Mouse (Mus musculus) brain, adult 2 months (tissue): ENCODE results near the gene App.

Experiments used
- DNase-seq: peaks from one replicate; pipeline ENCODE4 v3.0.0; 2011; ENCODE audit warnings: low read depth, low spot score

App gene

DNA sequence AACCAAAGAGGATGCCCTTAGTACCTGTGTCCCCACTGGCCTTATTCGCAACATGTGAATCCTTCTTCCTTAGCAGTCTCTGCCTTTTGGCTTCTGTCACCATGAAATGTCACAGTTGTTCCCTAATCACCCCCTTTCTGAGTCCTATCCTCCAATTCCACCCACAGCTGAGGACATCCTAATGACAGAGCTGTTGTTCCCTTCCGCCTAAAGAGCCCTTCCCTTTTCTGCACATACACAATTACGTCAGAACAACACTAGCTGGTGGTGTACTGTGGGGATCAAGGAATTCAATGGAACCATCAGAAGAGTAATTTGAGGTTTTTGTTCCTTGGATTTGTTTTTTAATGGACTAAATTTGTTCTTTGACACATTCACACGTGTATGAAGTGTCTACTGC, 48.9 kb downstream of the App start:
- no peak for DNase-seq

DNA sequence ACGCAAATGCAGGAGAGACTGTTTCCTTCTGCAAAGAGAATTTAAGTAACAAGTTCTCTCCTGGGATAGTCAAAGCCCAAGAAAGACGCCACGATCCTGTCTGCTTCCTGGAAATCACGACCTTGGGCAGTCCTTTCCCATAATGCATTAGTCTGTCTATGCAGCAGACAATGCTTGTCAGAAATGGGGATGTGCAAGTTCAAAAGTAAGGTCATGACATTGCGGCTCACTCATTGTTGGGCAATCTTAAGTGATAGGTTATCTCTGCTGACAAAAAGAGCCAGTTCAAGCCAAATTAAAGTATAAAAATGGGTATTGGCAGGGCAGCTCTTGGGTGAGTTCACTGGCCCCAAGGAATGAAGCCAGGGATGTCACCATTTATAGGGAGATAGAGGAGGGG, 51.6 kb downstream of the App start:
- no peak for DNase-seq

DNA sequence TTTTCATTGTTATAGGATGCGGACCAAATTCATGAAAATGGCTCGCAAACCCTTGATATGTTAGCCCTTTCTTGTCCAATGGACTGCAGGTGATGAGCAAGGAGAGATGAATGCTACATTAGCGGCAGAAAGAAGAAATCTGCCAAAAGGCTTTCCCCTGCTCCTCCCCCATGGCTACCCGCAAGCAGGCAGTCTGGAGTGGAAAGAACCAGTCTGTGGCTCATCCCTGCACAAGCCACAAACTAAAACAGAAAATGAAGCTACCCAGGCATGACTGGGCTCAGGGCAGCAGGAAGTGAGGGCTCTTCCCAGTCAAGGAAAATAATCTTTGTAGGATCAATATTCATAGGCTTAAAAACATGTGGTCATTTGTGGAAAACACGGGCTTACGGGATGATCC, 54.6 kb downstream of the App start:
- DNase-seq, result peak; percentile 74

DNA sequence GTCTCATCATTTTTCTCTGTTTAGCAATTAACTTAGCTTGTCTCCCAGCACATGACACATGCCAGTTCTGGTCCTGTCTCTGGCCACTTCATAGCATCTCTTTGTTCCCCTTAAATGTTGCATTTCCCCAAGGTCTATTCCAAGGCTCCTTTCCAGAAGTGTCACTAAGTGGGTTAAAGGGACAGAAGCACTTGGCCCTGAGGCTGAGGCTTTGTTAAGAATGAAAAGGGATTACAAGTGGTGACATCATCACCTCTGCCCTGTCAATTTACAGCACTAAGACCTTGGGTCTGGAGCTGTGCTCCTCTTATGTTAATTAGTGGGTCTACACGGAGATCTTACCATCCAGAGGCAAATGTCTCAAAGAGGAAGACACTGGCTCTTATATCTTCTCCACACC, 56.0 kb downstream of the App start:
- DNase-seq, result no peak

DNA sequence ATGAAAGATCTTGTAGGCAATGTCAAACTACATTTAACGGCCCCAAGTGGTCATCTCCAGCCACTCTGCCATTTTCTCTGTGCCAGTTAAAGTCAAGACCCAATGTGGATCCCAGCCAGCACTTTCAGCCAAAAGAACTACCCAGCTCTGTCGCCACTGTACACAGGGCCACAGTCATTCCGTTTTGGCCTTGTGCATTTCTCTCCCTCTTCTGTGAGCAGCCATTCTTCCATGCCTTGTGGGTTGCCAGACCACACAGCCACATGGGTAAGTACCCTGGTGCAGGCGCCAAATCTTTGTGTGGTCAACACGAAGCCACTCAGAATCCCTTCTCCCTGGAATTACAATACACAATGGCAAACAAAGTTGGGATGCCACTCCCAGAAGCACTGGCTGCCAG, 57.7 kb downstream of the App start:
- peak; percentile 92 for DNase-seq

DNA sequence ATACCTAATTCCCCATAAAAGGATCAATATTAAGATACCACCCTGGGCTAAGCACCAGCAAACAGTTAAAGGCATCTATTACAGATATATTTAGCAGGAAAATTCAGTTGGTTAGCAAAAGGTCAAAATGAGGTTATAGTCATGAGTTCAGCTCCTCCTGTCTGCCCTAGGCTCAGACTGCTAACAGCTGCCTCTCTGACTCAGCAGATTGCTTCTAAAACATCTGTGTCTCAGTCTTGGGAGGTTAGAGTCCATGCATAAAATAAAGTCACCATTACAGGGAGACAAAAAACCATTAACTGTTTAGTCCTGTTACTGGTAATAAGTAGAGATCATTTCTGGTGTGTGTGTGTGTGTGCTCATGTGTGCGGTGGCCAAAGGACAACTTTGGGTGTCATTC, 58.8 kb downstream of the App start:
- no peak for DNase-seq

DNA sequence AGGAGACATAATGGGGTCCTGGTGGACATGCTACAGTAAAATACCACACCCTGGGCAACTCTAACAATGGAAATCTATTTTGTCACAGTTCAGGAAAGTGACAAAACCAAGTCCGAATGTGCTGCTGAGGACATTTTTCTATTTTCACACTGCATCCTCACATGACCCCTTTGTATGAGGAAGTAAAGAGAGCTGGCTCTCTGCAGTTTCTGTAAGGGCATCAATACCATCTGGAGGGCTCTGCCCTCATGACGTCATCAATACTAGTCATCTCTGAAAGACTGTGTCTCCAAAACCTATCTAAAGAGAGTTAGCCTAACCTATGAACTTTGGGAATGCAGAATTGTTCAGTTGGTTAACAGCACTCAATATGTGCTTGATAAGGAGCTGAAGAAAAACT, 59.6 kb downstream of the App start:
- no peak for DNase-seq

DNA sequence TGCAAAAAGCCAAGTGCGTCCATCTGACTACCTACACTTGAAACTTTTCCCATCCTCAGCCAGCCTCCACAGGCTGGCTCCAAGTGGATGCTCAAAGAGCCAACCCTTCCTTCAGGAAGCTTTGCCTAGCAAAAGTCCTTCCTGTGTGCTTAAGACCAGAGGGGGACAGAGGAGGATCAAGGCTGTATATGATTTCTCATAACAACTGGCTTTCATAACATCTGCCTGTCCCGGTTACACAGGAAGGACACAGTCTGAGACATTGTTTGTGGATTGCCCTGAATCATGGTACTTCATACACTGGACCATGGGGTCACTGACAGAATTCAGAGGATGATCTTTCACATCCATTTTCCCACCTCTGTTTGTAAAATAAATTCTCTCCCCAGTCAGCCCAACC, 61.3 kb downstream of the App start:
- no peak for DNase-seq

DNA sequence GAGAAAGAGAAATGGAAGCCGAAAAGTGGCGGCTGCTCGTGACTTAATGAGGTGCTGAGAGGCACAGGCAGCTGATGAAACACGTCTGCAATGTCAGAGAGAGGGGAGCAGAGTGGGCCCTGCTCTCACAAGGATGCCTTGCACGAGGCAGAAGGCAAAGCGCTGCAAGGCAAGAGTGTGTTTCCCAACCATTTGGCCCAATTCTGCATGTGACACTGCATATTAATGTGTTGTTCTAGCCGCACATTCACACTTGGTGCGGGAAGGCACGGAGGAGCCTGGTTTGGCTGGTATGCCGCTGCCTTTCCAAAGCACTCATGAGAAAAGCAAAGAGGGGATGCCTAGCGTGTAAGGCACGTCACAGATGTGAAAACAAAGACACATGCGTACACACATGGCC, 63.1 kb downstream of the App start:
- peak; percentile 80 for DNase-seq

DNA sequence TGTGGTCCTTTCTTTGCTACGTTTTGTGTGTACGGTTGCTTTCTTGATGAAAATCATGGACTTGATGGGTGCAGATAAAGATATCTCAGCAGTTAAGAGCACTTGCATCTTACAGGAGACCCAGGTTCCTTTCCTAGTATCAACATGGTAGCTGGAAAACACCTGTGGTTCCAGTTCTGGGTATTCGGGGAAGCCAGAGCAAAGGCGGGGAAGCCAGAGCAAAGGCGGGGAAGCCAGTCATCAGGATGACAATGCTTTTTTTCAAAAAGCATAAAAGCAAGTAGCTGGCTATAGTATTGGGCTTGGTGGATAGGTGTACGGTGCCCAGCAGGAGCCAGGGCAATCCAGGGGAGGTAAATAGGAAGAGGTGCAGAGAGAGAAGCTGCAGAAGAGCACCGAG, 65.1 kb downstream of the App start:
- DNase-seq, result no peak

DNA sequence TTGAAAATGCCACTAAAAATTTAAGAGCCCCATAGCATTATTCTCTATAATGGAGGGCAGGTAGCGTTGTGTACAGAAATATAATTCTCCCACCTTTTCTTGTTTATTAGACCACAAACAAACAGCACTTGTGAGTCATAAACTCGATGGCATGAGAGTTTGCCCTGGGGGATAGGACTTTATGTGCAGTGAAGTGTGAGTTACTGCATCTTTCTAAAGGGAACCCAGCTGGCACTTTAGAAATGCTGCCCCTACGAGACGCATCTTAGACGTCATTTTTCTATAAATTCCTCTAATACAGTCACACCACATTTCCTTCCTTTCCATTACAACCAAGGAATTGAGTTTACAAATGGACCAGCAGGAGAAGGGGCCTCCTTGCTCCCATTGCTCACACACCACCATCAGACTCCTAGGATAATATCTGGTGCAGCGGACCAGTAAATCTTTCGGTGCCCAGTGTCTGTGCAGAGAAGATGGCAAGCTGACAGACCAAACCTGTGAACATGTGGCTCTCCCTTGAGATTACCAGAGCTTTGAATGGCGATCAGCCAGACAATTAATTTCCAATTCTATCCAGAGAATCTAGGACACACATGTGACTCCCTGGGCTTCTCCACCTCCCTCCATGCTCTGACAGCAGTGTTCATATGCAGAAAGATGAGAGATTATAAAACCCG, 66.8 kb downstream of the App start:
- DNase-seq, result peak; percentile 71

DNA sequence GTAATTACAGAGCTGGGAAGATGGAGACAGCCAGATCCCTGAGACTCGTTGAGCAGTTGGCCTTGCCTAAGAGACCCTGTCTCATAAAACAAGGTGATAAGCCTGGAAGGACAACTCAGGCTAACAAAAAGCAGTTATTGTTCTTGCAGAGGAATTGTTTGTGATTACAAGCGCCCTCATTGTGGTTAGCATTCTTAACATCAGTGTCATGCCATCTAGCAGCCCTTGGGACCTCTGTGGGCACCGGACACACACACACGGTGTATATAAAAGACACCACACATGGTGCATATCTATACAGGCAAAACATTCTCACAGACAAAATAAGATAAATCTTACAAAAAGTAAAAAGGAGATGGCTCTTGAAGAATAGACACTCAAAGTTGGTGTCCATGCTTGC, 68.0 kb downstream of the App start:
- DNase-seq, result no peak

DNA sequence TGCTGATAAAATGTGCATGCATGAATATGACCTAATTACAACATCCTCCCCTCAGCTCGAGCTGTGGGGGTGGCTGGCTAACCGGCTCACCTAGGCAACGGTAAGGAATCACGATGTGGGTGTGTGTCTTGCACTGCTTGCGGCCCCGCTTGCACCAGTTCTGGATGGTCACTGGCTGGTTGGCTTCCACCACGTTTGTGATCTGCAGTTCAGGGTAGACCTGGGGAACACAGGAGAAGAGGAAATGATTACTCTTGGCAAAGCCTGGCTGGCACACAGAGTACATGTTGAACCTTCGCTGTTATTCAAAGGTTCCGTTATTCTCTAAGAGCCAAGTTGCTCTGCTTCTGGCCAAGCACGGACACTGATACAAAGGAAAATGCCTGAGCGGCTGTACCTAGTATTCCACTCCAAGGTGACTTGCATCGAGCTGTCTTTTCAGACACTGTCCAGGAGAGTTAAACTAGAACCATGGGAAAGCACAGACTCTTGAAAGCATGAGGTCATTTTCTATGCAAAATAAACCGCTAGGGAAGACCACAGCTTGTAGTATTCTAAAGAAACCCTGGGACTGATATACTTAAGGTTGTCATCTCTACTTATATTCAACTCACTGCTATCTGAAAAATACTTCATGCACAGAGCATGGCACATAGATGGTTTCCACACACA, 70.3 kb downstream of the App start:
- peak; percentile 85 for DNase-seq

DNA sequence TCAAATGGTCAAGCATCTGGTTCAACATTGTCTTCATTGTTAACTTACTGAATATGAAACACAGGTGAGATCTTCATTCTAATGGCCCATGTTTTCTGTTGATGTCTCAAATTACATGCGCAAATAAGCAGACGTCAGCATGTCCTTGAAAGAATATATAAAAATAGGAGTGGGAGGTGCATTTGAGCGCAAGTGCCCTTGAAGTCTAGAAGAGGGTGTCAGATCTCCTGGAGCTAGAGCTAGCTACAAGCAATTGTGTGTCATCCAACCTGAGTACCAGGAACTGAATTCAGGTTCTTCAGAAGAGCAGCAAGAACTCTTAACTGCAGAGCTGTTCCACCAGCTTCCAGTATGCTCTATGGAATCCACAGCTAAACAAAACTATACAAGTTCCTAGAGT, 72.0 kb downstream of the App start:
- no peak for DNase-seq

DNA sequence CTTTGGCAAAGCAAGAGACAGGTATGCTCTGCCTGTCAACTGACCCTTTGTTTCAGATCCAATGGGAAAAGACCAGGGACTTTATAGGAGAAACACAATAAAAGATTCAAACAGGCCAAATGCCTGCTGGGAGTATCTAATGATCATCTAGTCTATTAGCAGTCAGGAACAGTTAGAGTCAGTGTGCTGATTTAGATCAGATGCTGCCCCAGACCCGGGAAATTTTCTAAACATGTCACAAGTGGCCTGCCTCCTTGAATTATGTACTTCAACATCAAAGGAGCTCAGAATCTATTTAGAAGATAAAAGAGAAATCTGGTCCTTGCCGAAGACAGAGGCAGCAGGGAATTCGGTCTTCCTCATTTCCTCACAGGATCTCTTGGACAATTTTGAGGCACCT, 72.8 kb downstream of the App start:
- DNase-seq, result no peak

DNA sequence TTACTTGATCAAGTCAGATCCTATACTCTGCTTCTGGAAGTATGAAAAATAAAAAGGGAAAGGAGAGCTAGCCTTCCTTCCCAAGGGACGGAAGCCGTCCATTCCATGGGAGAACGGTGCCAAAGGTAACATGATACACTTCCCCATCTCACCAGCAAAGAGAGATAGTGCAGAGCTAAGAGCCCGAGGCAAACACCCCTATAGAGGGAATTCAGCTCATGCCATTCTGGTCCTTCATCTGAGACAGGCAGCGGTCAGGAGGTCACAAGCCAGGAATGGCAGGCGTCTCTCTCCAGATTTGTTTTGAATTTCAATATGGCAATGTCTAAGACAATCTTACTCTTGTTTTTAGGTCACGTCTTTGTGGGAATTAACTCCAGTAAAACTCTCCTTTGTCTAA, 74.1 kb downstream of the App start:
- no peak for DNase-seq

DNA sequence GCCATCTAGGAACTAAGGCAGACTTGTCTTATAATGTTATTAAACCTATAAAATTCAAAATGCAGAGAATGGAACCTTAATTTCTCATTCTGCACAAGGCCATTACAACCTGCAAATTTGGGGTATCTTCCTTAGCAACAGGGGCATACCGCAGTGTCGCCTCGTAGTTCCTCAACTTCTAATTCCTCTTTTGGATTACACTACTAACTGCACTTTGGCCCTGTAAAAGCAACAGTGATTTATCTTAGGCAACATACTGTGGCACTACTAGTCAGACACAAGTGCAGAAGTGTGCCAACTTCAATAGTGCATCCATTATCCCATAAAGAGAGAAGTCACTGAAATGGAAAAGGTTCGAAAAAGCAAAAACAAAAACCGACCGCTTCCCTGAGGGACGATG, 74.5 kb downstream of the App start:
- DNase-seq, result no peak

DNA sequence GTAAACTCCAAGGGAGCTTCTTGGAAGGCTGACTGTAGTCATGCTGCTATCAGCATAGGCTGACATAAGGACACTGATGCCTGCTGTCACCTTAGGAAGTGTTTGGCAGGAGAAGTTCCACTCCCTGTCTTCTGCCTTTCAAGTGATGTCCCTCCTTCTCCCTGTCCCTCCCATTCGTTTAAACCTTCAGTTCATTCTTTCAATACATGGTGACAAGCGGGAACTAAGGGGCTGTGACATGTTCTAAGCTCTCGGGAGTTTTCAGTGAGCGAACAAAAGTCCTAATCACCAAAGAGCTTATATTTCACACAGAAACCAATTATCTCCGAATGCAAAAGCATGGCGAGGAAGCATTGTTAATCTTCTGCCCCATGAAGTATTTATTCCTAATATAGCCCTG, 77.2 kb downstream of the App start:
- peak; percentile 93 for DNase-seq

DNA sequence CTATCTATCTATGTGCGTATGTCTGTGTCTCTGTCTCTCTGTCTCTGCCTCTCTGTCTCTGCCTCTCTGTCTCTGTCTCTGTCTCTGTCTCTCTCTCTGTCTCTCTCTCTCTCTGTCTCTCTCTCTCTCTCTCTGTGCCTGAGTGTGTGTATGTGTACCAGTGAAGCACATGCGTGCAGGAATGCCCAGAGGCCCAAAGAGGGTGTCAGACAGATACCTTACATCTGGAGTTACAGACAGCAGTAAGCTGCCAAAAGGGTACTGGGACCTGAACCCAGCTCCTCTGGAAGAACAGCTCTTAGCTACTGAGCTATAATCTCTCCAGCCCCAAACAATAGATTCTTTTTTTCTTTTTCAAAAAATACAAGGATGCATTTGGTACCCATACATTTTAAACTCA, 77.6 kb downstream of the App start:
- no peak for DNase-seq

DNA sequence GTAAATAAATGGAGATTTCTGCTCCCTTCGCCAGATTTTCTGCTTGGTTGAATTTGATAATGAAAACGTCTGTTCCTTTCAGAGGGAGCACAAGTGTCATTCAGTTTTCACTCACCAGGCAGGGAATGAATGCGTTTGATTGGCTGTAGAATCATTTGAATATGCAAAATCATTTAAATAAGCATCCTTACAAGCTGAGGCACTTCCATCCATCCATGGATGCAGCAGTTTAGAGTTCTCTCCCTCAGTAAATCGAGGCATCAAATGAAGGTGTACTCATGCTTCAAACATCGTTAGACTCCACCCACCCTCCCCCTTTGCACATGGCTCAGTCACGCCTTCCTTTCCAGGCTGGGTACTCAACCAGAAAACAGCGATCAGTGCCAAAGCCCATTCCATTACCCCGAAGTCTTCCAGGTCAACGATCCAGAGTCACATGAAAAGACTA, 80.9 kb downstream of the App start:
- peak; percentile 77 for DNase-seq

DNA sequence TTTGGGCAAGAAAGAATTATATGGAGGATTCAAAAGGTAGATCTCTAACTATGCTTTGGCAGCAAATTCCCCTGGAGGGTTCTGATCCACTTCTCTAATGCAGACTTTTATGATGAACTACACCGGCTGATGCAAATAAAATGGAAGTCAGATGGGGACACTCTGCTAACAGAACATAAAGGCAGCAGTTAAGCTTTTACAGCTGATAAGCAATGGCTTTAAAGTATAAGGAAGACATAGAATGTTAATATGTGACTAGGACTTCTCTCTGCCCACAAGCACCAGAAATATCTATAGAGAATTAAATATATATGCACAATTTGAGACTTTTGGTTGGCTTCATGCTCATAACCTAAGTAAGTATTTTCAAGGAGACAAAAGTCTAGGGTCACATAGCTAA, 81.4 kb downstream of the App start:
- DNase-seq, result no peak

DNA sequence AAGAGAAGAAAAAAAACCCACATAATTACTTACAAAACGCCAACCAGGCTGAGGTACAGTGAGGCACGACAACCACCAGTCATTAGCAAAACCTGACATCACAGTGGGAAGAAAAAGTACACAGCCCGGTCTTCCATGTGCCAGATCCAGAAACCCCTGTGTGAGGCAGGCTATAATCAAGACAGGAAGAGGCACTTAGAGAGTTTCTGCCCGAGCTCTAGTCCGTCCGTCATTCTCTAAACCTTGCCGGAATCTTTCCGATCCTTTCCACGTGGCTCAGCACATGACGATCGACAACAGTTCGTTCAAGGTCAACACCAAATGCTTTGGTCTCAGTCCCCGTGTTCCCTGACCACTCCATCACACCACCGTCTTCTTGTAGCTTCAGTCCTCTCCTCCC, 82.6 kb downstream of the App start:
- no peak for DNase-seq

DNA sequence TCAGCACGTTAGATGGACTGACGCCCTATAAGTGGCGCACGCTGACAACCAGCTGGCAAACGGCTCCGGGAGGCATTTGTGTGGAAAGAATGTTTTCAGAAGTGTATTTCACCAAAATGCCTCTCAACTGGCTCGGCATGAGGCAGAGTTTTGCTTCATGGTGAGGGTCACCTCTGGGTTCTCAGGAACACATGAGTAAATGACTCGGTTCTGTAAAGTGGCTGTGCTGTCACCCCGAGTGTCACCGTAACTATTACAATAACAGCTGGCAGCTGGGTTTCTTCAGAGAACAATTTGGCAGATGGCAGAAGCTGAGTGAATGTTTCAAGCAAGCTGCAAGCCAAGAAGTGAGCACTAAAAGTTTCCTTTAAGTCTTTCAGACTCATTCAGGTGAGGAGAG, 85.4 kb downstream of the App start:
- no peak for DNase-seq

DNA sequence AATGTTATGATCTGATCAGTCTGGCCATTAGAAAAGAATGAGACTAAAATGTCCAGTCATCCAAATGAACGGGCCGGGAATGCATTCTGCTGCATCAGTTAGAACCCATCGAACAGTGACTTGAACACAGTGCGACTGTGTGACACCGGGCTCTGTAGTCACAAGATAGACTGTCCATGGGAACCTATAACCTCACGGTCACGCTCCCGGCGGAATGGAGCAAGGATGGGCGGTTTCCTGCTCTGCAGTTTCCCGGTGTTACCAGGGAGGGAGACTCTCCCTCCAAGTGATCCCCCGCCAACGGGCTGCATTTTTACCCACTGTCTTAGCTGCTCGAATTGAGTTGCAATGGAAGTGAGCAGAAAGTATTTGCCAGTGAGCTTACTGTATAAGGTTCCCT, 87.3 kb downstream of the App start:
- no peak for DNase-seq
